Mouse (Mus musculus): ENCODE results near the gene U90926. TPM values are rescaled to one million over a fixed set of nuclear protein-coding genes. Genes with fewer than 3 reads are reported as not detected.

U90926 gene
- not detected for polyA plus RNA-seq (2017; shearing (Covaris generic))

DNA sequence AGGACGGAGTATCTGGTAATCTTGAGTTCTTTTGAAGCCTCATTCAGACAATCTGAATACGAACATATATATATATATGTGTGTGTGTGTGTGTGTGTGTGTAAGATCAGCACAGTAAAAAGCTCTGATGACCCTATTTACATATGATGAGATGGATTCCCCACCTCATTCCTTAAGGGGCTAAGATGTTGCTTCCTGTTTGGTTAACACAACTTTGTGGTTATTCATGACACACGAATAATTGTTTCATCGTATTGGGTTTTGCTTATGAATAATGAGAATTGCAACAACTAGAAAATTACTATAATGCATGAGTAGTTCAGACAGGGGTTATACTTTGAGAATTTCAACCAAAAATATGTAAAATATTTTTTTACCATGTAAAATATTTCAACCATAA lies at the start of gene U90926:
TSS of gene U90926 (minus strand) at position 101 of the 400 bp plus-strand sequence.

DNA sequence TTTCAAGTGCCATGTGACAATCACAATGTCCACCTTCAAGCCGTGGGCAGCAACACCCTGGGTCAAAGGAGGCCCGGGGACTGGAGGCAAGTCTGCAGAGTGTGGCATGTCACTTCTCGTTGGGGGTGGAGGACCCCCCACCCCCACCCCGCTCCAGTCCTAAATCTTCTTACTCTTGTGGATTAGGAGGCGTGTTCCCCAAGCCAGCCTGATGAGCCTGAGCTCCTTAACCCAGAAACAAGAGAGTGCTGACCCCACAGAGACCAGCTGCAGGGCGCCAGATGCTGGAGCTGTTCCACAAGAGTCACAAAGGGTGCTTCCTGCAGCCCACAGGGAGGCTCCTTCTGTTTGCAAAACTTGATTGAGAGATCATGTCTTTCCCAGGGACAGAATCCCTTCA lies 41.0 kb upstream of the U90926 start, which contains the start of gene Ppef2:
TSS of gene Ppef2 (minus strand) at position 61 of the 400 bp plus-strand sequence.

Other genes with a start within 250 kb of the U90926 start
- gene Odaph, start 227.9 kb downstream of the U90926 start, polyA plus RNA-seq (2017; shearing (Covaris generic)): not detected
- gene Cdkl2, start 171.5 kb downstream of the U90926 start, polyA plus RNA-seq (2017; shearing (Covaris generic)): 1.2 TPM
- 211 TPM for gene G3bp2, start 131.7 kb downstream of the U90926 start, polyA plus RNA-seq (2017; shearing (Covaris generic))
- gene Uso1, start 77.5 kb downstream of the U90926 start, polyA plus RNA-seq (2017; shearing (Covaris generic)): 71.9 TPM
- not detected for gene Ppef2, start 40.9 kb upstream of the U90926 start, polyA plus RNA-seq (2017; shearing (Covaris generic))
- 7.2 TPM for gene Naaa, start 62.8 kb upstream of the U90926 start, polyA plus RNA-seq (2017; shearing (Covaris generic))
- gene Sdad1, start 95.1 kb upstream of the U90926 start, polyA plus RNA-seq (2017; shearing (Covaris generic)): 62.9 TPM
- not detected for gene Cxcl9, start 112.7 kb upstream of the U90926 start, polyA plus RNA-seq (2017; shearing (Covaris generic))
- gene Art3, start 116.4 kb upstream of the U90926 start, polyA plus RNA-seq (2017; shearing (Covaris generic)): 1.4 TPM
- 0.51 TPM for gene Cxcl10, start 133.5 kb upstream of the U90926 start, polyA plus RNA-seq (2017; shearing (Covaris generic))
- 48.7 TPM for gene Nup54, start 219.8 kb upstream of the U90926 start, polyA plus RNA-seq (2017; shearing (Covaris generic))

All from naive thymus-derived CD4-positive, alpha-beta T cell, adult 5 months (primary cell).